In genomic region chr1:181232307-181233027, GRCm38 (mm10) we compare ENCODE assay signal across 8 mouse cellular contexts. TPM values are rescaled to one million over a fixed set of nuclear protein-coding genes. Genes with fewer than 3 reads are reported as not detected.
DNase-seq lines count a peak whose midpoint lies in the region; ATAC-seq and TF ChIP-seq lines count a peak whose summit lies in the region.

No protein-coding gene starts in this region.

- no peaks in the 10 kb centered on the region for H3K9me3 ChIP-seq in liver, postnatal 0 days (ENCODE audit: low read length)

- no peaks in the 10 kb centered on the region for H3K36me3 ChIP-seq in liver, postnatal 0 days (replicated peaks; ENCODE audit: insufficient read depth, low read length)

- DNase-seq in CD4-positive, CD25-positive, alpha-beta regulatory T cell, adult 2 months (ENCODE audit: low read depth, low spot score) = peak; percentile 83
- peak; percentile 88 for DNase-seq in ZHBTc4 (ENCODE audit: low read depth, low spot score)
- DNase-seq in cerebellum, postnatal 36 days = peak; percentile 38 to 54
- peak; percentile 86 for DNase-seq in heart, adult 8-10 months (ENCODE audit: low spot score)
- DNase-seq in kidney, postnatal 10 days = peak; percentile 91
- peak; percentile 89 for DNase-seq in liver, postnatal 0 days
- DNase-seq in retina, embryonic 14.5 days (ENCODE audit: low spot score) = peak; percentile 82
- peak; percentile 60 to 62 for DNase-seq in thymus, postnatal 36 days

- peaks cover 40% of the 10 kb centered on the region for H3K4me1 ChIP-seq in liver, postnatal 0 days (ENCODE audit: insufficient read depth)

- H3K4me2 ChIP-seq in liver, postnatal 0 days (ENCODE audit: low read depth, low read length) = peak overlapping the region; percentile 45

- TF ChIP-seq CTCF in liver, postnatal 0 days (IDR thresholded peaks at IDR 0.05; ENCODE audit: low read depth) = peak; percentile 92

- peak; percentile 67; the same call in 1 of the 2 replicates for TF ChIP-seq EP300 in liver, postnatal 0 days (IDR thresholded peaks at IDR 0.05; ENCODE audit: low read depth)

- WGBS in liver, postnatal 0 days (ENCODE audit: insufficient replicate concordance) = 11% methylated on average over 8 of the region's 8 CpGs

- peak overlapping the region; percentile 93 for H3K27ac ChIP-seq in liver, postnatal 0 days (ENCODE audit: low read depth)

- no peak overlapping the region for H3K4me3 ChIP-seq in liver, postnatal 0 days (ENCODE audit: low read depth, low read length)

- peak; percentile 83 for ATAC-seq in liver, postnatal 0 days

- no peaks in the 10 kb centered on the region for H3K27me3 ChIP-seq in liver, postnatal 0 days (ENCODE audit: insufficient read depth, low read length)

- H3K9ac ChIP-seq in liver, postnatal 0 days (replicated peaks) = 0 out of 2 replicates have a peak overlapping the region, but pooled peaks have one; percentile 36

RNA-seq across cellular contexts. Expression of gene Wdr26, which starts 20.7 kb away (rescaled TPM):
- total RNA-seq in heart, adult 8-10 months (2022) = 10 to 100 TPM; 87.5 to 93.5 (median 89.2) TPM
- polyA plus RNA-seq in liver, postnatal 0 days (2015; fragmentation: Nextera tagmentation; extraction: Ambion mirVana) = 39.4 and 40.1 TPM in 2 replicates
